Mouse (Mus musculus): ENCODE results near the gene Npc1l1.
"Not testable (repeated sequence)": the region's sequence is repeated elsewhere in the genome, so short reads cannot be mapped to it uniquely, and the experiment has no call there.

The Npc1l1 gene

GRCm38 (mm10) chr11:6230012-6230411 is at the start of gene Npc1l1:
Gene Npc1l1 (minus strand): TSS chr11:6230143.
- DNase-seq: no peak

DNA sequence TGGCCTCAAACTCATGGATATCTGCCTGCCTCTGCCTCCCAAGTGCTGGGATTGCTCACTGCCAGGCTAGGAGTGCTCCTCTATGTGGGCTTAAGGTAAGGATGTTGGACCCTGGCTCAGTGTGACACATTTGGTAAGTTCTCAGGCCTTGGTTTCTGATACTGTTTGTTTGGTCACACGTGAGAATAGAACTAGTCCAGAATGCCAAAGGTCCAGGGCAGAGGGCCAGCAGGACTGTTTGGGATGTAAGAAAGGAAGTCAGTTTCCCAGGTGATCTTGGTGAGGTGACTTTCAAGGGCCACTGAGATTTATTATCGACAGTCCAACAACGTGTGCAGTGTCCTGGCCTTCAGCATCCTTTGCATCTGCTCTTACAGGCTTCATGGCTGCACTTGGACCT is 46.5 kb upstream of the Npc1l1 start:
- no peak for DNase-seq

- DNase-seq: no peak
Measured at GRCm38 (mm10) chr11:6275094-6275484, 45.1 kb upstream of the Npc1l1 start.

DNA sequence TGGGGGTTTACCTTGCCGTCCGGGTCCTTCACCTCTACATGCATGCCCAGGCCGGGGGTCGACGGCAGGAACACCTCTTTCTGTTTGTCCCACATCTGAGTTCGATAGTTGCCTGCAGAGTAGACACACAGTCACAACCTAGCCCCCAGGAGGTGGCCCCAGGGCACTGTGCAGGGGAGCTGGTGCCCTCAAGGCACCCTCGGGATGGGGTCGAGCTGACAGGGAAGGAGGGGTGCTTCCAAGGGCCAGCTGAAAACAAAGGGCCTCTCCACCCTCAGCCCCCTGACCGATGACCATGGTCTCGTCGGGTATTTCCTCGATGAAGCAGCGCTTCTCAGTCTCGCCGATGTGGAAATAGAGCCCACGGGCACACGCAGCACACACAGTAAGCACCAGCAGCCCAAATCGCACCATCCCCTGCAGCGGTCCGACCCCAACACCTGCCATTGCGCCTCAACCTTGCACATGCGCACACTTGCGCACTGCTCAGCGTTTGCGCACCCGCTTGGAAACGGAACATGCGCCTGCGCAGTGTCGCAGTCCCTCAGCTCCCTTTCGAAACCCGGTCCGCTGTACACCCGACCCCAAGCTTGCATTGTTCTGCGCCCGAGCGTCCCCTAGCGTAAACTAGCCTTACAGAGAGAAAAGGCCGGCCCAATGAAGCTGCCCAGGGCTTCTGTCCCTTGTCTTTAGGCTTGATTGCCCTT is 44.6 kb upstream of the Npc1l1 start, which contains the start of gene Tmed4:
Tmed4 (minus strand) TSS at position 484 of the 707 bp plus-strand sequence.
- DNase-seq: peak; percentile 99 to 100

- DNase-seq: peak; percentile 30 to 37
Measured at GRCm38 (mm10) chr11:6273607-6274006, 43.7 kb upstream of the Npc1l1 start.

DNA sequence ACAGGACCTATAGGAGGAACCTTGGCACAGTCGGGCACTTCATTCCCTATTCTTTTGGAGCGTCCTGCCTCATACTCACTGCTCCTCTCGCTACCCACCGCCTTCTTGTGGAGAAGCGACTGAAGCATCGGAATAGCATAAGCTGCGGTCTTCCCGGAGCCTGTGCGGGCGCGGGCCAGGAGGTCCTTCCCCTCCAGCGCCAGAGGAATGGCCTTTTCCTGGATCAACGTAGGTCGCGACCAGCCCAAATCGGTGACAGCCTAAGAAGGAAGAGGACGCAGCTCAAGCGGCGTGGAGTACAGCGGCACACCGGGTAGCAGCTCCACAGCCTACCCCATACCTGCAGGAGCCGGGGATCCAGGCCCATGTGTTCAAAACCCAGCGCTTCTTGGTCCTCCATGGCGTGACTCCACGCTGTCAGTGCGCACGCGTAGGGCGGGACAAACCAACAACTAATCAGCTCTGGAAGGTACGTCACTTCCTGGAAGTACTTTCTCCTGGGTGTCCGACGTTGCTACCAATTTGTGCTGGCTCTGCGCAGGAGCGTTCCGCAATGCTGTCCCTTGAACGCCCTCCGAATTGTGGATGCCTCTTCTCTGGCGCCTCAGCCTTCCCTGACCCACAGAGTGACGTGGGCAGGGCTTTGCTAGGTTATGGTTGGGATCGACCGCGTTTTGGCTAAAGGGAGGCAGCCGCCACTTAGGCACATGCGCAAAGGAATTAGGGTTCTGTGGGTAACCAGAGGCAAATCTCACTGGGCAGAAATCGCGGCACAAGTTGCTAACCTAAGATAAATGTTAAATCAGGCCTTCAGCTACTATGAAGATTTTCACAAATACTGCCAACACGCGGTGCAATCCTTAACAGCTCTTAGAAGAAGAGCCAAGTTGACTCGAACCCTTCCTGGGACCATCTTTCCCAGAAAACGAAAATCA is 37.6 kb upstream of the Npc1l1 start, which contains the start of gene Ddx56:
Ddx56 (minus strand) TSS at position 453 of the 935 bp plus-strand sequence.
- peak; percentile 91 to 93 for DNase-seq

DNA sequence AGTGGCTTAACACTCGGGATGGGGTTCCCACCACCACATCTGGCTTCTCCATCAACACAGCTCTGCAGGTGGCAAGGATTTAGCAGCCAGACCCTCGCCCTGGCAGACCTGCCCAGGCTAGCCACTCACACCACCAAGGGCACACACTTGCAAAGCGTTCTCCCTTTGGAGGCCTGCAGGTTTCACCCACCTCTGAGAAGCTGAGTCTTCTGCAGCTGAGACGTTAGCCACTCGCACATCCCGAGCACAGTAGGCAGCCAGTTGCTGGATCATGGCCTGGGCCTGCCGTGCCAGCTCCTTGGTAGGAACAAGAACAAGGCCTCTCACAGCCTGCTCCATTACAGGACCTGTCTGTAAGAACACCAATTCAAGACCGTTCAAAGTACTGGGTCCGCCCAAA is 36.7 kb upstream of the Npc1l1 start:
- no peak for DNase-seq

GRCm38 (mm10) chr11:6261434-6262082 is 31.6 kb upstream of the Npc1l1 start:
- DNase-seq: peak; percentile 80 to 89

DNA sequence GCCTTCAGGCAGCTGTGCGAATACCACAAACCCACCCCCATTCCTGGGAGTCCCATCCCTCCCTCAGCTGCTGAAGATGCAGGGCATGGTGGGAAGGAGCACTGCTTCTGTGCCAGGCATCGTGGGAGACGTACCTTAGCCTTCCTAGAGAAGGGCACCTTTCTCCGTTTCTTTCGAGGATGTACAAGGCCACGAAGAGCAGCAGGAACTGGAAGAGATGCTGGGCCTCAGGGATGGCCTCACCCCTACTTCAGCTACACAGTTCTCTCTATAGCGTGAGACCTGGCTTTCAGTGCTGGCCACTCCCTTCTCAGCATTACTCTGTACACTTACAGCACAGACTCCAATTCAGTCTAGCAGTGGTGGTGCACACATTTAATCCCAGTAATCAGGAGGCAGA is 29.5 kb upstream of the Npc1l1 start:
- DNase-seq: no peak

DNA sequence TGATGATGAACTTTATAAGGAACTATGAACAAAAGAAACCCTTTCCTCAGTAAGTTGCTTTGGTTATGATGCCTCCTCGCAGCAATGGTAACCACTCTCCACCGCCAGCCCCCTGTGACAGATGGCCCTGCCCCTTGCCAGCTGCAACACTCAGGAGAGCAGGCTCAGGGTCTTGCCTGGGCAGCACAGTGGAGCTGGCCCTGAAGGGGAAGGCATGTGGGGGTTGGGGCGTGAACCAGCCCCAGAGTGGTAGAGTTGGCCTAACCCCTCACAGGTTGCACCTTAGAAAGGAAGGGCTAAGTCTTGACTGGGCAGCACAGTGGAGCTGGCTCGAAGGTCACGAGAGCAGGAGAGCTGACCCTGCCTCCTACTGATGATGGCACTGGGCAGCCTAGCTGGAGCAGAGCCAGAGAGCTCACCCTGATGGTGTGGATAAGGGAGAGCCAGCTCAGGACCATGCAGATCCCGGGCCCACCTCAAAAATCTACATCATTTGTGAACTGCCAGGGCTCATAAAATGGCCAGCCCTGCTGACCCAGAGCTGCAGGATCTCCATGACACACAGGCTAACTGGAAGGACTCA is 26.6 kb upstream of the Npc1l1 start:
- DNase-seq: no peak

- not testable (repeated sequence) for DNase-seq
Measured at GRCm38 (mm10) chr11:6254602-6255001, 24.7 kb upstream of the Npc1l1 start.

DNA sequence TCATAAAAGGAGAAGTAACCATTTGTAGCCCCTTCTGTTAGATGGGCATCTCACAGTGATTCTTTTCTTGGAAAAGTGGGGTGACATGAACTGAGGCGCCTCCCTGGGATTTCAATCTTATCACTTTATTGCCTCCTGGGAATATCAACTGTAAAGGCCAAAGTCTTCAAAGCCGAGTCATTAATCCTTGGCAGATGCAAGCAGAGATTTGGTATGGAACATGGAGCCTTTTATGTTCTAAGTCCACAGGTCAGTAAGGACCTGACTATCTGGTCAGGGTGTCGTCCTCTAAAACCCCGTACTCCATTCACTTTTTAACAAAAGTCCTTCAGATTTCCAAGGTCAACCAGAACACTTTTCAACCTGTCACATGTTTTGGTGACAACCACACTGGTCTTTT is 22.9 kb upstream of the Npc1l1 start:
- DNase-seq: no peak

DNA sequence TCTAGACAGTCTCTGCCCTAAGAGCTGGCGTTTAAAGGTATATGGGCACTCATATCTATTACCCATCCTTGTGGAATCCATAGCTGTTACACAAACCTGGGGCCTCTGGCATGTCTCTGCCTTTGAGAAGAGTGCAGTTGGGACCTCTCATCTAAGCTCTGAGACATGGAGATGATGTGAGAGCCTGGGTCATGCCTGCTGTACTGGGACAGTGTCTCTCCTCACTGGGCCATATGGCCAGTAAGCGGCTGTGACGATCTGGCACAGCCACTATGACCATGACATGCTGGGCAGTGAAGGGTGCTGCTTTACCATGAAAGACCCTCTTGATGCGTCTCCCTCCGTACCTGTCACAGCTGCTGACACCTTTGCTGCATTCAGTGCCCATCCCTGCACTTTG is 22.3 kb upstream of the Npc1l1 start:
- no peak for DNase-seq

- no peak for DNase-seq
Measured at GRCm38 (mm10) chr11:6244707-6245106, 14.8 kb upstream of the Npc1l1 start.

GRCm38 (mm10) chr11:6233025-6233424 is 3.1 kb upstream of the Npc1l1 start:
- DNase-seq: no peak

GRCm38 (mm10) chr11:6224541-6225229 is 5.3 kb downstream of the Npc1l1 start:
- DNase-seq: no peak

- no peak for DNase-seq
Measured at GRCm38 (mm10) chr11:6222187-6222586, 7.8 kb downstream of the Npc1l1 start.

- no peak for DNase-seq
Measured at GRCm38 (mm10) chr11:6219967-6220366, 10.0 kb downstream of the Npc1l1 start.

DNA sequence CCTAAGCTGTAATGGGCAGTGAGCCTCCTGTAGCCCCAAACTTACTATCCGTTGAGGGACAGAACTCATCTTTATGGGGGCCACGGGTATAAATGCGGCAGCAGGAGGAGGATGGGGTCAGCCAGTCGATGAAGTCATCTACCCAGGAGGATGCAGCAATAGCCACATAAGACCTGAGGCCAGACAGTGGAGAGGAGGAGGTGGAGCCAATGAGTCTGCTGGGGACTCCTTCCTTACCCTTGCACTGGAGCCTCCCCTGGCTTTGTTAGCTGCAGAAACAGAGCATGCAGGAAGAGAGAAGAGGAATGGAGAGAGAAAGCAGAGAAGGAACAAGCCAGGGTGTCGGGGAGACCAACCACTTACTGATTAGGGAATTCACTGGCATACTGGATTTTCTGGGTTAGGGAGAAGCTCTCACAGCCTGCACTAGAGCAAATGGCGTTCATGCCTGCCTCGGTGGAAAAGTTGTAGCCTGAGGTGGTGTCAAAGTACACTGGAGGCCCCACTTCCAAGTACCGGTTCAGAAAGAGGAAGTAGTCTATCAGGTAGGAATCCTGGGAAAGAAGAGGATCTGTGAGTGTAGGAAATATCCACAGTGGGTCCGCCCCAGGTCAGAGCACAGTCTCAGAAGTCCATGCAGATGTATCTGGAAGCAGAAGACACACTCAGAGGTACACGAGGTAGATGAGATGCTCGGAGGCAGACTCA is 11.6 kb downstream of the Npc1l1 start:
- no peak for DNase-seq

DNA sequence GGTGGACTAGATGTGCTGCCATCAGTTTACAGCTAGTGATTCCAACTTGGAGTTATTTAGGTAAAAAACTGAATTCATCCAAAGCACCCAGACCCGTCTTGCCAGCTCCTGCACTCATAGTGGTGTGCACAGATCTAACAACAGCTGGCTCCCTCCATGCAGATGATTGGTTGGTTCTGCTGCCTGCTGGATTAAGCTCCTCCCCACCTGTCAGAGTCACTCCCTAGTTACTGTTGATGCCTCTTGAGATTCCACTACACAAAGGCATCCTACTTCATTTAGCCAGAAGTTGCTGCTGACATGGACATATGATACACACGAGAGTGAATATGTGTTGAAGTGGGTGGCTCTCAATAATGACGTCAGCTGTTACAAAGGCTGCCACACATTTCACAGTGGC is 13.1 kb downstream of the Npc1l1 start:
- no peak for DNase-seq

DNA sequence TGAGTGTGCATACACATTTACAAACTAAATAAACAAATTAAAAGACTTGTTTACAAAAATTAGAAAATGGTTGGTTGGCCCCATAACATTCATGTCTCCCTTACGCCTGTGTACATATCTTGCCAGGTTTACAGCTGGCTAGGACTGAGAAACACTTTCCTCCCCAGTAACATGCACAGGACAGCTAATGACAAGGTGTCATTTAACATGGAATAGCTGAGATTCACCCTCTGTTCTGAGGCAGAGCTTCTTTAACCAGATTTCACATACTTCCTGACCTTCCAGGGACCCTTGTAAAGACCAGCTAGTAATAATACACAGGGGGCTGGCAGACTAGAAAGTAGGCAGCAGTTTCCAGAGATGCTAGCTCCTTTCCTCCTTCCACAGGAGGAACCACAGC is 21.8 kb downstream of the Npc1l1 start:
- no peak for DNase-seq

- no peak for DNase-seq
Measured at GRCm38 (mm10) chr11:6207090-6207489, 22.9 kb downstream of the Npc1l1 start.
